Mouse (Mus musculus) intestine, embryonic 14.5 days (tissue): ENCODE results near the gene Per3. TPM values are rescaled to one million over a fixed set of nuclear protein-coding genes. Genes with fewer than 3 reads are reported as not detected.
"Not testable (repeated sequence)": the region's sequence is repeated elsewhere in the genome, so short reads cannot be mapped to it uniquely, and the experiment has no call there.

Source experiments
- ATAC-seq: fragments of 200-750 bp; cut with Nextera tagmentation; replicated peaks from 2 replicates; pipeline ENCODE4 v1.8.0; 2017; ENCODE audit warnings: low read depth, moderate number of reproducible peaks, moderate TSS enrichment, moderate library complexity; ENCODE audit not compliant: low FRiP score, low TSS enrichment
- DNase-seq: peaks from one replicate; pipeline ENCODE4 v3.0.0-alpha.2; 2018; ENCODE audit warnings: low spot score
- H3K27ac ChIP-seq: fragments of 300-500 bp; sonication (generic); 2 replicates; pipeline ENCODE4 v1.5.1; 2014; ENCODE audit warnings: low read depth, mild to moderate bottlenecking, control low read depth
- H3K27me3 ChIP-seq: fragments of 300-500 bp; sonication (generic); replicated peaks from 2 replicates; pipeline ENCODE4 v1.6.1; 2014; ENCODE audit warnings: low read length, control low read depth; ENCODE audit not compliant: control insufficient read depth, insufficient read depth
- H3K36me3 ChIP-seq: fragments of 300-500 bp; sonication (generic); 2 replicates; pipeline ENCODE4 v1.6.1; 2014; ENCODE audit warnings: low read length, control low read depth; ENCODE audit not compliant: control insufficient read depth, insufficient read depth
- H3K4me1 ChIP-seq: fragments of 300-500 bp; sonication (generic); replicated peaks from 2 replicates; pipeline ENCODE4 v1.6.1; 2014; ENCODE audit warnings: low read length, control low read depth, mixed read lengths; ENCODE audit not compliant: control insufficient read depth, insufficient read depth
- H3K4me2 ChIP-seq: fragments of 300-500 bp; sonication (generic); 2 replicates; pipeline ENCODE4 v1.6.1; 2014; ENCODE audit warnings: low read length
- H3K4me3 ChIP-seq: fragments of 300-500 bp; sonication (generic); 2 replicates; pipeline ENCODE4 v1.5.1; 2014; ENCODE audit warnings: low read depth, low read length, control low read depth, mixed read lengths
- H3K9ac ChIP-seq: fragments of 300-500 bp; sonication (generic); 2 replicates; pipeline ENCODE4 v1.6.1; 2014; ENCODE audit warnings: mild to moderate bottlenecking, low read length
- H3K9me3 ChIP-seq: fragments of 300-500 bp; sonication (generic); 2 replicates; pipeline ENCODE4 v1.6.1; 2016; ENCODE audit warnings: low read length, control low read depth; ENCODE audit not compliant: control insufficient read depth
- WGBS: fragments of 180-500 bp; shearing (Covaris S2); extraction: QIAGEN DNeasy Blood & Tissue Kit; methylation state at CpG from one replicate; pipeline ENCODE4 v1.1.7; 2014; 5-methylcytosine and 5-hydroxymethylcytosine counted together
- polyA plus RNA-seq: library from polyadenylated mRNA; unstranded; fragments of >200 nt; fragmentation: Nextera tagmentation; extraction: Ambion mirVana; gene quantifications from 2 replicates; pipeline ENCODE4 v1.2.1, GENCODE M21; 2014

Gene Per3
- polyA plus RNA-seq, 1 experiment from 2014 or later = 6.0 TPM

GRCm38 (mm10) chr4:151044944-151045570, 592 bp upstream of the Per3 start:
- H3K27ac ChIP-seq = no peak overlapping the region
- H3K4me1 ChIP-seq = peaks cover 3% of the 10 kb centered on the region; the same call in 1 of the 2 replicates
- H3K27me3 ChIP-seq = no peaks in the 10 kb centered on the region
- no peak for ATAC-seq
- 3% methylated on average over 21 of the region's 21 CpGs for WGBS
- H3K4me3 ChIP-seq = peak overlapping the region; percentile 58
- peak overlapping the region; percentile 98 for H3K4me2 ChIP-seq
- H3K36me3 ChIP-seq = peaks cover 27% of the 10 kb centered on the region
- no peaks in the 10 kb centered on the region for H3K9me3 ChIP-seq
- DNase-seq = no peak
- H3K9ac ChIP-seq = peak overlapping the region; percentile 27

DNA sequence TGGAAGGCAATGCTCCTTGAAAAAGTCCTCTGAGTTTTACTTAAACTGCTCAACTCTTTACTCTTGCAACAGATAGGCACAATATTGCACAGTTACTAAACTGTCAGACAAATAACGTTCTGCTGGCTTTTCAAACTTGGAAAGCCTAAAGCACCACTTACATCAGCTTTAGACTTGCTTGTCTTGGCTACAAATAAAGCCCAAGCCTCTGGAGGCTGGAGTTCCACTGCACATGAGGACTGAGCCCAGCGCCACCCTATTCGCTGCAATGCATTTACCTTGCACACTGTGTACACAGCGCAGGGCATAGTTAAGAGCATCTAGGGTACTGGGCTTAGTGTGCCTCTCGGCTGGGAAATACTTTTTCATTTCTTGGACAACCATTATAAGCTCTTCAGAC, 1.2 kb downstream of the Per3 start:
- Histone ChIP-seq H3K9ac (peak overlapping the region; percentile 60; the same call in 1 of the 2 replicates), H3K4me1 (peaks cover 3% of the 10 kb centered on the region; the same call in 1 of the 2 replicates), H3K9me3 (no peaks in the 10 kb centered on the region), H3K27ac (no peak overlapping the region), H3K4me3 (peak overlapping the region; percentile 58; the same call in 1 of the 2 replicates), H3K4me2 (peak overlapping the region; percentile 98), H3K27me3 (no peaks in the 10 kb centered on the region), H3K36me3 (peaks cover 9% of the 10 kb centered on the region)
- ATAC-seq (no peak), DNase-seq (no peak)
- 47% methylated on average over 5 of the region's 5 CpGs for WGBS

GRCm38 (mm10) chr4:151041506-151041905, 3.0 kb downstream of the Per3 start:
- peaks cover 3% of the 10 kb centered on the region; the same call in 1 of the 2 replicates for H3K4me1 ChIP-seq
- H3K36me3 ChIP-seq = no peaks in the 10 kb centered on the region
- 77% methylated on average over 5 of the region's 5 CpGs for WGBS
- no peak overlapping the region for H3K9ac ChIP-seq
- H3K27ac ChIP-seq = no peak overlapping the region
- H3K4me2 ChIP-seq = no peak overlapping the region
- no peaks in the 10 kb centered on the region for H3K9me3 ChIP-seq
- no peak for ATAC-seq
- no peak overlapping the region for H3K4me3 ChIP-seq
- DNase-seq = no peak
- H3K27me3 ChIP-seq = no peaks in the 10 kb centered on the region

GRCm38 (mm10) chr4:151037800-151038199, 6.7 kb downstream of the Per3 start:
- no peak overlapping the region for H3K4me2 ChIP-seq
- no peaks in the 10 kb centered on the region for H3K4me1 ChIP-seq
- no peak overlapping the region for H3K9ac ChIP-seq
- DNase-seq (no peak), ATAC-seq (no peak)
- no peaks in the 10 kb centered on the region for H3K9me3 ChIP-seq
- no peaks in the 10 kb centered on the region for H3K36me3 ChIP-seq
- H3K27ac ChIP-seq = no peak overlapping the region
- 91% methylated on average over 11 of the region's 11 CpGs for WGBS
- H3K4me3 ChIP-seq = no peak overlapping the region
- H3K27me3 ChIP-seq = no peaks in the 10 kb centered on the region

GRCm38 (mm10) chr4:151036521-151036920, 7.9 kb downstream of the Per3 start:
- no peaks in the 10 kb centered on the region for H3K9me3 ChIP-seq
- DNase-seq (no peak), ATAC-seq (no peak)
- H3K27ac ChIP-seq = no peak overlapping the region
- no peak overlapping the region for H3K4me2 ChIP-seq
- no peaks in the 10 kb centered on the region for H3K4me1 ChIP-seq
- H3K27me3 ChIP-seq = no peaks in the 10 kb centered on the region
- H3K9ac ChIP-seq = no peak overlapping the region
- H3K36me3 ChIP-seq = no peaks in the 10 kb centered on the region
- H3K4me3 ChIP-seq = no peak overlapping the region
- 88% methylated on average over 7 of the region's 7 CpGs for WGBS

- no peaks in the 10 kb centered on the region for H3K36me3 ChIP-seq
- no peak overlapping the region for H3K9ac ChIP-seq
- no peaks in the 10 kb centered on the region for H3K9me3 ChIP-seq
- no peak overlapping the region for H3K4me2 ChIP-seq
- H3K27ac ChIP-seq = no peak overlapping the region
- no peak for DNase-seq
- 45% methylated on average over 6 of the region's 6 CpGs for WGBS
- H3K4me1 ChIP-seq = no peaks in the 10 kb centered on the region
- H3K27me3 ChIP-seq = no peaks in the 10 kb centered on the region
- no peak overlapping the region for H3K4me3 ChIP-seq
- 0 out of 2 replicates have a peak, but pooled peaks have one; percentile 27 for ATAC-seq
These were observed 17.5 kb downstream of the Per3 start for GRCm38 (mm10) chr4:151027001-151027400.

DNA sequence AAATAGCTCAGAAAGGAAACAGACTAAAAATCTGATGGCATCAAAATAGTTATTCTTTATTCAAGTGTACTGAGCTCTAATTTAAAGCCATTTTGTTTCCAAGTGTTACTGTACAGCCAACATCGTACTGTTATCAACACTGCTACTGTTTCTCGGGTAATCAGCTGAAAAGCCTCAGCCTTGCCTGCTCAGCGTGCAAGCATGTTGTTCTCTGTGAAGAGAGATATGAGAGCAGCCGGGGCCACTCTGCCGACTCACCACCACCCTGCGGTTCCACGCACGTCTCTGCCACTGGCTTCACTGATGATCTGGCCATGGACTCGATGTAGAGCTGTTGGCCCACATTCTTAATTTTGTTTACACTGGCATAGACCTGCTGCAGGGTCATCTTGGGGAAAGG, 20.3 kb downstream of the Per3 start:
- no peak for ATAC-seq
- no peaks in the 10 kb centered on the region for H3K36me3 ChIP-seq
- no peak overlapping the region for H3K4me2 ChIP-seq
- no peak overlapping the region for H3K4me3 ChIP-seq
- H3K27ac ChIP-seq = no peak overlapping the region
- no peaks in the 10 kb centered on the region for H3K9me3 ChIP-seq
- 0 out of 2 replicates have a peak, but pooled peaks cover 8% of the 10 kb centered on the region for H3K4me1 ChIP-seq
- H3K9ac ChIP-seq = no peak overlapping the region
- DNase-seq = no peak
- H3K27me3 ChIP-seq = no peaks in the 10 kb centered on the region
- WGBS = 88% methylated on average over 9 of the region's 9 CpGs

DNA sequence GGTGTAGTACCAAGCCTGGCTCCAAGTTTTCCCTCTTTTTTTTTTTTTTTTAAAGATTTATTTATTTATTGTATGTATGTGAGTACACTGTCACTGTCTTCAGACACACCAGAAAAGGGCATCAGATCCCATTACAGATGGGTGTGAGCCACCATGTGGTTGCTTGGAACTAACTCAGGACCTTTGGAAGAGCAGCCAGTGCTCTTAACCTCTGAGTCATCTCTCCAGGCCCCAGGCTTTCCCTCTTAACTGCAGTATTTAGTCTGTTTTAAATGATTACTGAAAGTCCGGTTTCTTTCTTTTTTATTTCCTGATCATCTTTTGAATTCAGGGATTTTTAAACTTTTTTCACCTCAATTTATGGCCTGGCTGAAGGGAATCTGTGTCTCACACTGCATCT, 27.1 kb downstream of the Per3 start:
- not testable (repeated sequence) for DNase-seq, H3K4me1 ChIP-seq, H3K4me3 ChIP-seq, H3K27ac ChIP-seq, H3K9me3 ChIP-seq, H3K4me2 ChIP-seq, H3K9ac ChIP-seq, H3K27me3 ChIP-seq, ATAC-seq
- H3K36me3 ChIP-seq = peaks cover 10% of the 10 kb centered on the region; the same call in 1 of the 2 replicates
- WGBS = 89% methylated on average over 1 of the region's 1 CpGs

DNA sequence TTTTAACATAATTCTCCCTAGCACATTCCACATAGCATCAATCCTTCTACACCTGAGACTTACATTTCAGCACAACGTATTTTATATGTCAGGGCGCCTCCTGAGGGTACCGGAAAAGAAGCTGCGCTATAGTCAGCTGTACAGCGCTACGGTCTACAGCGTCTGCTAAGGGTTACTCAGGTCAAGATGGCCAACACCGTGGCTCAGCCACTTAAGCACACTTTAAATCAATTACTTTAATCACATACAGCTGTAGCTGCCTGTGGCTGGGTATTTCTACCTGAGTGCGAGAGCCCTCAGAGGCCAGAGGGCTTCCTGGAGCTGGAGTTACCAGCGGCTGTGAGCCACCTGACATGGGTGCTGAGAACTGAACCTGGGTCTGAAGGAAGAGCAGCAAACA, 28.5 kb downstream of the Per3 start:
- ATAC-seq (no peak), DNase-seq (no peak)
- Histone ChIP-seq H3K4me1 (0 out of 2 replicates have a peak, but pooled peaks cover 8% of the 10 kb centered on the region), H3K9me3 (no peaks in the 10 kb centered on the region), H3K4me2 (no peak overlapping the region), H3K27ac (no peak overlapping the region), H3K9ac (no peak overlapping the region), H3K27me3 (no peaks in the 10 kb centered on the region), H3K36me3 (peaks cover 10% of the 10 kb centered on the region; the same call in 1 of the 2 replicates), H3K4me3 (no peak overlapping the region)
- 82% methylated on average over 10 of the region's 10 CpGs for WGBS
